Mouse (Mus musculus) NIH3T3 (cell line): ENCODE measurements at regions not wholly inside any gene's neighbourhood (a gene's known extent, or its start where the extent isn't known, plus 50 kb on each side); places are given as distances from the start of the nearest gene placed in this dataset.

Experiments
- DNase-seq: peaks from one replicate; pipeline ENCODE4 v3.0.0-alpha.2; 2012; ENCODE audit warnings: low read depth

GRCm38 (mm10) chr9:74650036-74650435 lies 211.7 kb upstream of the Onecut1 start:
- DNase-seq, result no peak

- DNase-seq, result no peak
These were observed 205.8 kb upstream of the Onecut1 start for GRCm38 (mm10) chr9:74655956-74656355.

GRCm38 (mm10) chr9:74656392-74656791 lies 205.3 kb upstream of the Onecut1 start:
- DNase-seq, result no peak

- DNase-seq, result no peak
These were observed 190.3 kb upstream of the Onecut1 start for GRCm38 (mm10) chr9:74671356-74671952.

GRCm38 (mm10) chr9:74672261-74672660 lies 189.5 kb upstream of the Onecut1 start:
- DNase-seq, result no peak

GRCm38 (mm10) chr9:74698229-74698628 lies 163.5 kb upstream of the Onecut1 start:
- DNase-seq, result no peak

- DNase-seq, result no peak
These were observed 156.0 kb upstream of the Onecut1 start for GRCm38 (mm10) chr9:74705698-74706097.

GRCm38 (mm10) chr9:74707608-74708007 lies 154.1 kb upstream of the Onecut1 start:
- no peak for DNase-seq

- no peak for DNase-seq
These were observed 150.0 kb upstream of the Onecut1 start for GRCm38 (mm10) chr9:74711698-74712097.

- no peak for DNase-seq
These were observed 129.3 kb upstream of the Onecut1 start for GRCm38 (mm10) chr9:74732451-74732850.

- DNase-seq, result no peak
These were observed 119.8 kb upstream of the Onecut1 start for GRCm38 (mm10) chr9:74741949-74742348.

- no peak for DNase-seq
These were observed 113.8 kb upstream of the Onecut1 start for GRCm38 (mm10) chr9:74747886-74748285.

GRCm38 (mm10) chr9:74758025-74758424 lies 103.7 kb upstream of the Onecut1 start:
- DNase-seq, result no peak

- DNase-seq, result no peak
These were observed 102.8 kb upstream of the Onecut1 start for GRCm38 (mm10) chr9:74758876-74759275.

- DNase-seq, result no peak
These were observed 81.3 kb upstream of the Onecut1 start for GRCm38 (mm10) chr9:74780419-74780818.

GRCm38 (mm10) chr9:74793394-74793793 lies 68.3 kb upstream of the Onecut1 start:
- DNase-seq, result no peak

GRCm38 (mm10) chr9:74795994-74796393 lies 65.7 kb upstream of the Onecut1 start:
- no peak for DNase-seq

- DNase-seq, result no peak
These were observed 64.4 kb upstream of the Onecut1 start for GRCm38 (mm10) chr9:74797272-74797844.

GRCm38 (mm10) chr9:74801091-74801490 lies 60.6 kb upstream of the Onecut1 start:
- no peak for DNase-seq

- DNase-seq, result no peak
These were observed 50.3 kb upstream of the Onecut1 start for GRCm38 (mm10) chr9:74811437-74811836.
